Mouse (Mus musculus) testis, adult 2 months (tissue): ENCODE results near the gene Coro1a.

ENCODE experiments used
- CTCF ChIP-seq: fragments of 200-500 bp; IDR thresholded peaks from 2 replicates; pipeline ENCODE4 v1.5.1; 2012; ENCODE audit warnings: low read depth, mild to moderate bottlenecking, inconsistent platforms, low read length, moderate library complexity; ENCODE audit not compliant: control insufficient read depth, insufficient read depth, insufficient replicate concordance
- POLR2A ChIP-seq: fragments of 200-500 bp; IDR thresholded peaks from 2 replicates; pipeline ENCODE4 v1.6.1; 2012; ENCODE audit warnings: low read depth, mild to moderate bottlenecking, inconsistent platforms, low read length, moderate library complexity; ENCODE audit not compliant: control insufficient read depth

DNA sequence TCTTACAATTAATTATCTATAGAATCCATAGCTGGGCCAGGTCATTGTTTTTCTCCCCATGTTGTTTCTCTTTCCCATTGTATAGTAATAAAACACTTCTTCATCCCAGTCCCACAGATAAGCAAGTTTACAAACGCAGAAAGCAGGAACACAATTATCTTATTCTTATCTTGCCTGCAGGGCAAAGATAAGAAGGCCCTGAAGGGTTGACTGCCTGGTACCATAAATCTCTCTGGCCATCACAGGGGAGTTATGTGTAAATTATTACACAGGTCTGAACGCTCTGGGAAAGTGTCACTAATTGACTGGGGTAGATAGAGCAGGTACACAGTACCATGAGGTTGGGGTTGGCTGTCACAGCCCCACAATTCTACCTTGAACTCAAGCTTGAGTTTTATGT, 56.7 kb downstream of the Coro1a start:
- TF ChIP-seq POLR2A (no peak), CTCF (no peak)
